In the genomic region with DNA sequence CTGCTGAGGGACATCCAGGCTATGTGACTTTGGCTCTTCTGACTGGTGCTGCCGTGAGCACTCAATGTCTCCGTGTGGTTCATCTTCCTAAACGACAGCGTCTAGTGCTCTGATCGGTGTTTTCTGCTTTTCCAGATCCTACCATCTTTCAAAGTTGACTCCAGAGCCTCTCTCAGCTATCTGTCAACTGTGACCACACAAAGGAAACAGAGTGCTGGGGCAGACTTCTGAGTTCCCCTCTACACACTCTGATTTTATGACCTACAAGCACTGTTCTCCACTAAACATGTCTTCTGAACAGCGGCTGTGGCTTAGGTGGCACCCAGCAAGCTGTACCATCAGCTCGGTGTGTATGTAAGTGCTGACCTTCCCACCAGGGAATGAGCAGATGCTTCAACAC, we compare ENCODE assay signal across 24 mouse cellular contexts. TPM values are rescaled to one million over a fixed set of nuclear protein-coding genes. Genes with fewer than 3 reads are reported as not detected.
DNase-seq lines count a peak whose midpoint lies in the region; ATAC-seq and TF ChIP-seq lines count a peak whose summit lies in the region.
"Had no signal": no experiment of that assay in that cellular context is flagged by ENCODE, and none has a peak within 500 bp of the region (broad histone marks: within the 10 kb centered on the region; RNA-seq: fewer than 3 reads in every experiment).

No protein-coding gene starts in this region.

- no peaks in the 10 kb centered on the region for H3K36me3 ChIP-seq in spleen, adult 2 months (ENCODE audit: control insufficient read depth, insufficient read depth, low read length)
- peaks cover 6% of the 10 kb centered on the region for H3K36me3 ChIP-seq in megakaryocyte, embryonic 14.5 days (replicated peaks; ENCODE audit: low read length)
- H3K36me3 ChIP-seq: G1E; hindbrain, embryonic 12.5 days; liver, embryonic 13.5 days had no signal

- peak overlapping the region; percentile 14; the same call in 1 of the 2 replicates for H3K4me3 ChIP-seq in spleen, adult 2 months (ENCODE audit: extremely low read depth, insufficient read depth, insufficient read length)
- peak overlapping the region; percentile 65 for H3K4me3 ChIP-seq in megakaryocyte, embryonic 14.5 days (replicated peaks)
- H3K4me3 ChIP-seq: hindbrain, embryonic 12.5 days; layer of hippocampus, adult 2 months; liver, embryonic 13.5 days had no signal

- peak; percentile 86 for DNase-seq in heart, adult 11 months
- DNase-seq in heart, adult 8-10 months (ENCODE audit: low spot score), result no peak
- DNase-seq in spleen, adult 2 months (ENCODE audit: low read depth in 1 of 2, low spot score in 2 of 2), result no peak
- DNase-seq in spleen, adult 12 weeks (ENCODE audit: low spot score), result no peak
- DNase-seq in urinary bladder, postnatal 25 days (ENCODE audit: low spot score), result no peak
- DNase-seq in right cerebral cortex, postnatal 36 days (ENCODE audit: low spot score in 2 of 2), result no peak
- DNase-seq: adrenal gland, postnatal 36 days; cerebellum, adult 11-12 months; cerebellum, postnatal 25 days; embryo, embryonic 11 days; gastrocnemius, postnatal 25 days; heart, postnatal 10 days; kidney, adult 8-10 months; kidney, postnatal 10 days; liver, embryonic 13.5 days; lung, embryonic 14.5 days had no signal

- TF ChIP-seq POLR2A in spleen, adult 2 months (IDR thresholded peaks at IDR 0.05; ENCODE audit: low read depth, low read length), result no peak

- H3K27me3 ChIP-seq in spleen, adult 2 months (ENCODE audit: control insufficient read depth, insufficient read depth, low read length), result no peaks in the 10 kb centered on the region
- H3K27me3 ChIP-seq in megakaryocyte, embryonic 14.5 days (replicated peaks), result no peaks in the 10 kb centered on the region
- H3K27me3 ChIP-seq: CH12.LX; hindbrain, embryonic 12.5 days; liver, embryonic 13.5 days; Patski had no signal

- peak overlapping the region; percentile 91 for H3K27ac ChIP-seq in spleen, adult 2 months (ENCODE audit: insufficient read depth, low read length)
- H3K27ac ChIP-seq: hindbrain, embryonic 12.5 days; layer of hippocampus, adult 2 months; liver, embryonic 13.5 days had no signal

- peak; percentile 33; the same call in 1 of the 2 replicates for ATAC-seq in common myeloid progenitor, adult 5-6 weeks (replicated peaks; ENCODE audit: low read depth, poor library complexity, severe bottlenecking)
- ATAC-seq: forebrain, embryonic 14.5 days; Patski had no signal

- TF ChIP-seq CTCF in spleen, adult 2 months (IDR thresholded peaks at IDR 0.05; ENCODE audit: extremely low read depth, insufficient read depth, insufficient read length, insufficient replicate concordance), result no peak

- WGBS in spleen, adult 2 months, result 9% methylated on average over 7 of the region's 7 CpGs

- no peaks in the 10 kb centered on the region for H3K9me3 ChIP-seq in megakaryocyte, embryonic 14.5 days
- H3K9me3 ChIP-seq: G1E; hindbrain, embryonic 12.5 days; liver, embryonic 13.5 days had no signal

- H3K4me1 ChIP-seq in spleen, adult 2 months (ENCODE audit: control insufficient read depth, insufficient read depth, insufficient read length), result peaks cover 58% of the 10 kb centered on the region
- H3K4me1 ChIP-seq in megakaryocyte, embryonic 14.5 days, result peaks cover 84% of the 10 kb centered on the region

RNA-seq across cellular contexts. Expression of gene Cyth1, which starts 21.5 kb away (rescaled TPM):
- total RNA-seq in heart, adult 8-10 months (2022), result 10 to 100 TPM; 34.5 to 56.9 (median 50.9) TPM
- polyA plus RNA-seq in spleen, adult 2 months (2012; rRNA removed), result 47.7 and 57.3 TPM in 2 replicates
- total RNA-seq in common myeloid progenitor, adult 5-6 weeks (2017), result 35.6 and 37.5 TPM in 2 replicates
- 4.4 and 9.3 TPM in 2 replicates for polyA plus RNA-seq in megakaryocyte, embryonic 14.5 days (2012; ENCODE audit: insufficient read depth, low replicate concordance)
